Mouse (Mus musculus) bone marrow macrophage, adult 2 months (primary cell): ENCODE results near the gene Cntd1.

Experiments used
- CTCF ChIP-seq: IDR thresholded peaks from 2 replicates; pipeline ENCODE4 v1.5.1; 2012; ENCODE audit warnings: low read depth, mild to moderate bottlenecking, low read length, moderate library complexity
- POLR2A ChIP-seq: IDR thresholded peaks from 2 replicates; pipeline ENCODE4 v1.6.1; 2012; ENCODE audit warnings: mild to moderate bottlenecking, low read depth, low read length, borderline replicate concordance

DNA sequence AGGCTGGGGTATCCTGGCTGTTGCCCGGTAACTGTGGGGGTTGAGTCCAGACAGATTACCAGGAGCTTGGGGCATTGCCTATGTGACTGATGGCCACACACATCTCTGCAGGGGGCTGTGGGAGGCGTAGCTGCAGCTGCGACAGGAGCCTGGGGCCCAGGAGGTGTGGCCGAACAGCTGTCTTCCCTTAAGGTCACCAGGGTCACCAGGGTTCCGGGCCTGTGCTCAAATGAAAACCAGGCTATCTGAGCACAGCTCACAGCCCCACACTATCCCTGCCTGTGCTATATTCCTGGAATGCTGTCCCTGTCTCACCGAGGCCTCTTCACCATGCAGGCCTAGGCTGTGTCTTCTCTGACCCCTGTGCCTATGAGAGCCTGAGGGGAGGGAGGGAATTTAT is 55.7 kb downstream of the Cntd1 start:
- no peak for TF ChIP-seq CTCF
- TF ChIP-seq POLR2A = no peak
